Comparison of ENCODE assay signal across 10 mouse cellular contexts in the genomic region with DNA sequence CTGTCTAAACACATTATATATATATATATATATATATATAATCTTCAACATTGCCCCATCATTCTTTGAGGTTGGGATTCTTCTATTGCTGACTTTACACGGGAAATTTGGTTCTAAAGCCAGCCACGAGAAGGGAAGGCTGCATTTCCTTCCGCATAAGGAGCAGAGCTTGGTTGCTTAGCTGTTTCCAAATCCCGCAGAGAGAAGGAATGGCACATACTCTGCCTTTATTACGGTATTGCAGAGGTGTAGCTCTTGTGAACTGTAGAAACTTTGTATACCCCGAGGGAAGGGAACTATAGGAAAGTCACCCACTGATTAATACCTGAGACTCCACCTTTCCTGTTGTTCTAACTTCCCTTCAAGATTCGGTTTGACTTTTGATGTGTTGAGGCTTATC. TPM values are rescaled to one million over a fixed set of nuclear protein-coding genes. Genes with fewer than 3 reads are reported as not detected.
DNase-seq lines count a peak whose midpoint lies in the region; ATAC-seq and TF ChIP-seq lines count a peak whose summit lies in the region.
"Had no signal": no experiment of that assay in that cellular context is flagged by ENCODE, and none has a peak within 500 bp of the region (broad histone marks: within the 10 kb centered on the region; RNA-seq: fewer than 3 reads in every experiment).

No protein-coding gene starts in this region.

- no peak for ATAC-seq in embryonic facial prominence, embryonic 13.5 days (ENCODE audit: insufficient number of reproducible peaks, insufficient read depth, low FRiP score, low TSS enrichment, low read depth)
- ATAC-seq in hindbrain, embryonic 14.5 days (ENCODE audit: low FRiP score) = no peak
- no peak for ATAC-seq in midbrain, postnatal 0 days (ENCODE audit: low FRiP score)

- H3K4me1 ChIP-seq in embryonic facial prominence, embryonic 13.5 days = peaks cover 20% of the 10 kb centered on the region
- no peaks in the 10 kb centered on the region for H3K4me1 ChIP-seq in hindbrain, embryonic 14.5 days (replicated peaks; ENCODE audit: control insufficient read depth, insufficient read depth, low read length)
- no peaks in the 10 kb centered on the region for H3K4me1 ChIP-seq in midbrain, postnatal 0 days (ENCODE audit: insufficient read depth, low read length)

- peak overlapping the region; percentile 68 for H3K4me2 ChIP-seq in embryonic facial prominence, embryonic 13.5 days
- H3K4me2 ChIP-seq in hindbrain, embryonic 14.5 days (replicated peaks) = peak overlapping the region; percentile 84
- H3K4me2 ChIP-seq in midbrain, postnatal 0 days (ENCODE audit: low read depth, low read length, poor library complexity, severe bottlenecking) = peak overlapping the region; percentile 94

- no peaks in the 10 kb centered on the region for H3K27me3 ChIP-seq in embryonic facial prominence, embryonic 13.5 days
- H3K27me3 ChIP-seq in hindbrain, embryonic 14.5 days (ENCODE audit: control insufficient read depth, insufficient read depth, low read length) = peaks cover 27% of the 10 kb centered on the region
- peaks cover 13% of the 10 kb centered on the region; the same call in 1 of the 2 replicates for H3K27me3 ChIP-seq in midbrain, postnatal 0 days (ENCODE audit: insufficient read depth, low read length)
- H3K27me3 ChIP-seq: Patski had no signal

- no peaks in the 10 kb centered on the region for H3K9me3 ChIP-seq in embryonic facial prominence, embryonic 13.5 days
- H3K9me3 ChIP-seq in hindbrain, embryonic 14.5 days (ENCODE audit: control insufficient read depth, low read length) = no peaks in the 10 kb centered on the region
- no peaks in the 10 kb centered on the region for H3K9me3 ChIP-seq in midbrain, postnatal 0 days (ENCODE audit: low read length)
- H3K9me3 ChIP-seq: megakaryocyte, embryonic 14.5 days had no signal

- peak overlapping the region; percentile 66 for H3K4me3 ChIP-seq in layer of hippocampus, adult 2 months
- H3K4me3 ChIP-seq in embryonic facial prominence, embryonic 13.5 days = peak overlapping the region; percentile 75
- peak overlapping the region; percentile 56 for H3K4me3 ChIP-seq in hindbrain, embryonic 14.5 days (replicated peaks; ENCODE audit: low read length)
- H3K4me3 ChIP-seq in midbrain, postnatal 0 days (ENCODE audit: low read depth, low read length) = peak overlapping the region; percentile 50

- no peak for TF ChIP-seq CTCF in layer of hippocampus, adult 2 months (conservative IDR thresholded peaks at IDR 0.05)
- no peak for TF ChIP-seq CTCF in midbrain, postnatal 0 days (IDR thresholded peaks at IDR 0.05)

- H3K9ac ChIP-seq in embryonic facial prominence, embryonic 13.5 days = peak overlapping the region; percentile 94
- H3K9ac ChIP-seq in hindbrain, embryonic 14.5 days = 0 out of 2 replicates have a peak overlapping the region, but pooled peaks have one; percentile 56
- 0 out of 2 replicates have a peak overlapping the region, but pooled peaks have one; percentile 24 for H3K9ac ChIP-seq in midbrain, postnatal 0 days (replicated peaks; ENCODE audit: low read length, poor library complexity, severe bottlenecking)

- H3K27ac ChIP-seq in layer of hippocampus, adult 2 months = peak overlapping the region; percentile 89
- peak overlapping the region; percentile 98 for H3K27ac ChIP-seq in embryonic facial prominence, embryonic 13.5 days
- no peak overlapping the region for H3K27ac ChIP-seq in hindbrain, embryonic 14.5 days
- H3K27ac ChIP-seq in midbrain, postnatal 0 days (ENCODE audit: low read depth, low read length) = no peak overlapping the region

- H3K36me3 ChIP-seq in embryonic facial prominence, embryonic 13.5 days = peaks cover 5% of the 10 kb centered on the region
- no peaks in the 10 kb centered on the region for H3K36me3 ChIP-seq in hindbrain, embryonic 14.5 days (replicated peaks; ENCODE audit: control insufficient read depth, insufficient read depth)
- H3K36me3 ChIP-seq in midbrain, postnatal 0 days (ENCODE audit: insufficient read depth, low read length) = no peaks in the 10 kb centered on the region

- 1% methylated on average over 7 of the region's 7 CpGs for WGBS in embryonic facial prominence, embryonic 13.5 days
- WGBS in hindbrain, embryonic 14.5 days = 10% methylated on average over 7 of the region's 7 CpGs
- WGBS in midbrain, postnatal 0 days = 13% methylated on average over 7 of the region's 7 CpGs

- DNase-seq in layer of hippocampus, adult 2 months (ENCODE audit: low spot score in 2 of 2) = no peak
- no peak for DNase-seq in layer of hippocampus, adult 8-10 months (ENCODE audit: low spot score in 2 of 2)
- peak; percentile 33 for DNase-seq in hindbrain, embryonic 14.5 days (ENCODE audit: low spot score)
- DNase-seq in midbrain, postnatal 0 days (ENCODE audit: low spot score) = peak; percentile 17
- DNase-seq in urinary bladder, adult 2 months (ENCODE audit: low spot score) = no peak
- no peak for DNase-seq in Muller cell, postnatal 12 days (ENCODE audit: inconsistent ontology term)
- no peak for DNase-seq in spleen, postnatal 4 days (ENCODE audit: low spot score in 2 of 2)

RNA-seq across cellular contexts. Expression of a gene that starts 2.6 kb away (rescaled TPM):
- total RNA-seq in layer of hippocampus, adult 2 months (2021) = 100 to 1,000 TPM; 264 to 269 TPM
- total RNA-seq in layer of hippocampus, adult 8-10 months (2022) = 100 to 1,000 TPM; 241 to 286 (median 265) TPM
- polyA plus RNA-seq in embryonic facial prominence, embryonic 13.5 days (2015; fragmentation: Nextera tagmentation; extraction: Ambion mirVana) = 309 and 330 TPM in 2 replicates
- polyA plus RNA-seq in hindbrain, embryonic 14.5 days (2014; fragmentation: Nextera tagmentation; extraction: Ambion mirVana) = 103 and 111 TPM in 2 replicates
- total RNA-seq in midbrain, postnatal 0 days (2014; rRNA removed) = 66.4 and 71.0 TPM in 2 replicates
- 146 and 157 TPM in 2 replicates for polyA plus RNA-seq in midbrain, postnatal 0 days (2015; fragmentation: Nextera tagmentation; extraction: Ambion mirVana)
- 11.1 and 16.2 TPM in 2 replicates for polyA plus RNA-seq in urinary bladder, adult 2 months (2012; rRNA removed)

Comparison
In these comparisons a context has a peak if more than half of its experiments do, and no peak if none do; other contexts are left out.
1. DNase-seq: peak in hindbrain, embryonic 14.5 days (single experiment) and midbrain, postnatal 0 days (single experiment); none in layer of hippocampus, adult 2 months (0 of 2), layer of hippocampus, adult 8-10 months (0 of 2), urinary bladder, adult 2 months (single experiment), Muller cell, postnatal 12 days (single experiment) and spleen, postnatal 4 days (0 of 2).
2. H3K27ac ChIP-seq: peak in layer of hippocampus, adult 2 months (single experiment) and embryonic facial prominence, embryonic 13.5 days (single experiment); none in hindbrain, embryonic 14.5 days (single experiment) and midbrain, postnatal 0 days (single experiment).
3. H3K9ac ChIP-seq: peak in every context shown above with its lines; median percentile 94 in embryonic facial prominence, embryonic 13.5 days; 56 in hindbrain, embryonic 14.5 days; 24 in midbrain, postnatal 0 days.
4. Peak in every context shown above with its lines, with median percentiles within 50 percentile points of each other: H3K4me3 ChIP-seq and H3K4me2 ChIP-seq.